Mouse (Mus musculus): Measurements from ENCODE around the gene Rinl. TPM values are rescaled to one million over a fixed set of nuclear protein-coding genes. Genes with fewer than 3 reads are reported as not detected.
A peak's percentile ranks its signal among the peaks of the same experiment; 100 is the strongest.

The Rinl gene
- total RNA-seq (2022): 1 to 10 TPM; 1.9 to 4.4 (median 2.8) TPM

DNA sequence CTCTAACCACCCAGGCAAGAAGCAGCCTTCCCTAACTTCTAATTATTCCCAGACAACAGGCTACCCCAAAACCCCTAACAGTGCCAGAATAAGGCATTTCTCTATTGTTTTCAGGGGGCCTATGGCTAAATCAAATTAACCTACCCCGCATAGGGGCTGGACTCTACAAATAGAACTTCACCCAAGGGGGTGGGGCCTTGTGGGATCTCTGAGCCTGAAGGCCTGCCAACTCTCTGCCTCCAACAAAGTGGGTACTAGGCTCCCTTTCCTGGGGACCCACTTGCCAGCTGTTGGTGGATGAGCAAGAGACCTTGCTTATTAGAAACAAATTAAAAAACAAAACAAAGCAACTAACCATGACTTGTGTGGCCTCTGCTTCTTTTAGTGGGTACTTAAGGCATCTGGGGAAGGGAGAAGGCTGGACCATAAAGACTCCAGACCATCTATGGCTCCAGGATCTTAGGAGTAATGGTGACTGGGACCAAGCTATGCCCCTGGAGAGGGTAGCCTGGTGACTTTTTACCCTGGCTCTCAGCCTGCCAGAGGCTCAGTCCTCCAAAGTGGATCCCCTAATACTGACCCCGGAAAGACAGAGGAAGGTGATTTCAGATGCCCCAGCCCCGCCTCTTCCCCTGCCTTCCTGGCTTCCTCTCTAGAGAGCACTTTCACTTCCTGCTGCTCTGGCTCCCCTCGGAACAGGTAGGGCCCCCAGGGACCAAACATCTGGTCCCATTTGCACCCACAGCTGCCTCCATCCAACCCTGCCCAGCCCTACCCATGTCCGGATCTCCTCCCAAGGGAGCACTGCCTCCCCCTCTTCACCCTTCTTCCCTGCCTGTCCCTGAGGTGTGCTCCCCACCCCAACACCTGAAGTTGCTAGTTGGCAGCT, at the start of gene Rinl:
Gene Rinl, plus strand, starts transcription at position 663 of the 889 bp plus-strand sequence.
- no peak for DNase-seq

DNA sequence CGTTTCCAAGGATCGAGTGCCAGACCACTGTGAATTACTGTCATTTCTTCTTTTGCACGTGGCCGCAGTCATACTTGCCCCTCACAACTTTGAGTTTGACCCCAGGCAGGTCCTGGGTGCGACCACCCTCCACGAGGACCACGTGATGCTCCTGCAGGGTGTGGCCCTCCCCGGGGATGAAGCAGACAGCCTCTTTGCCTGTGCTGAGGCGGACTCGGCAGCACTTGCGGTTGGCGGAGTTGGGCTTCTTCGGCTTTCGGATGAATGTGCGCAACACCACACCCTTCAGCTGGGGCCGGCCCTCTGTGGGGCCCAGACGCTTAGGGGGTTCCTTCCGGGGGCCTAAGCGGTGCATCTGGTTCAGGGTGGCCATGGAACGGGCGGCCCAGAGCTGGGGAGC, 48.9 kb upstream of the Rinl start:
- DNase-seq: no peak

DNA sequence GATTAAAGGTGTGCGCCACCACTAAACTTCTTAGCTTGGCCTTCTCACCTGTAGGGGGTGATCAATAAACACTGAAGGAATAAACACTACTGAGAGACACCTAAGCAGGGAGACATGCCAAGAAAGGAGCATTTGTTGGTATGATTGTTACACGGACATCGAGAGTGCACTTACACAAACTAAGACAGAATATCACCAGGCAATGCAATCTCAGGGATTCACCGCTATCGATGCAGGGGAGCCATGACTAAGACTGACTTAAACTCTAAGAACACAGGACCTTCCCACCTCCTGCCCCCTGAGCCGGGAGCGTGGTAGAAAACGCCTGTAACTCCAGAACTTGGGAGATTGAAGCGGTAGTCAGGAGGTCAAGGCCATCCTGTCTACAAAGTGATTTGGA, 47.8 kb upstream of the Rinl start:
- DNase-seq: no peak

DNA sequence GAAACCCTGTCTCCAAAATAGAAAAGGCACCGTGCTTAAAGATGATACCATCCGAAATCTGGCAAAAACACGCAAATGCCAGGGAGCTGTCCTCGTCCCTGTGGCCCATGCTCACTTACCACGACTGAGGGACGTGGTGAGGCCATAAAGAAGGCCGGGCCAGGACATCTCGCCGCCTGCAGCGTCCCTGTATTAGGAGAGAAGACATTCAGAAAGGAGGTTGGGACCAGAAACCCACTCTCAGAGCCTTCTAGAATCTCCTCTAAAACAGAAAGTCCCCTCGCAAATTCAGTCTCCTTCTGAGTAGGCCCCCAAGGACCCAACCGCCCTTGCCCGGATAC, 47.4 kb upstream of the Rinl start:
- no peak for DNase-seq

DNA sequence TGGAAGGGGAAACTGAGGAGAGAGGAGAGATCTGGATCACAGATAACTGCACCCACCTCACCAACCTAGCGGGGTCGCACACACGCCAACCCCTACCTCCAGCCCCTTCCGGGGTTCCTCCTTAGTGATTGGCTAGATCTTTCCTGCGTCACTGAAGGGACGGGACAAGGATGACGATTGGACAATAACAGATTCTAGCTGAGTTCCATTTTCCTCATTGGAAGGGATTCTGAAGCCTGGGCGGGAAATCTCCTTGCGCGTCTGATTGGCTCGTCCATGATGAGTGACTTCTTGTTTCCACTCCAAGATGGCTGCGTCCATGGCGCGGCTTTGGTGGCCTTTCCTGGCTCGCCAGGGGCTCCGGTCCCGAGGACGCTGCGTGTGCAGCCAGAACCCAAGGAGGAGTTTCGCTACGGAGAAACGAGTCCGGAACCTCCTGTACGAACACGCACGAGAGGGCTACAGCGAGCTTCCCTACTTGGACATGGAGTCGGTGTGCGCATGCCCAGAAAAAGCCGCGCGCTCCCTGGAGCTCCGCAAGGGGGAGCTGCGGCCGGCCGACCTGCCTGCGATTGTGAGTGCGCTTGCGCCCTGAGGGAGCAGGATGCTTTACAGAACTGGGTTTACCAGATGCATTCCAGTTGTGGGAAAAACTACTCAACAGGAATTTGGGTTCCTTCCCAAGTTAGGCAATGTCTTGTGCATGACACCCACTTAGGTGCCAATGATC, 46.9 kb upstream of the Rinl start, which contains the start of the genes Mrps12 and Sars2:
Gene Mrps12, minus strand, starts transcription at position 112 of the 730 bp plus-strand sequence.
Gene Sars2, plus strand, starts transcription at position 284 of the 730 bp plus-strand sequence.
- peak; percentile 96 for DNase-seq

DNA sequence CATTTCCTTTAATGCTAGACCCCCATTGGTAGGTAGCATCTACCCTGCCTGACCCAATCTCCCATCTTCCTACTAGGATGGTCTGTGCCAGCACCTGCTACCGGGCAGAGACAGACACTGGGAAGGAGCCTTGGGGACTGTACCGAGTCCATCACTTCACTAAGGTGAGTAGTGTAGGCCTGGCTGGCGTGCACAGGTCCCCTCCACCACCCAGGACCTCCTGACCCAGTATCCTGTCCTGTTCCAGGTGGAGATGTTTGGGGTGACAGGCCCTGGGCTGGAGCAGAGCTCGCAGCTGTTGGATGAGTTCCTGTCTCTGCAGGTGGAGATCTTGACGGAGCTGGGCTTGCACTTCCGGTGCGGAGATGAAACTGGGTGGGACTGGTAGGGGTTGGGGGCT, 38.8 kb upstream of the Rinl start:
- no peak for DNase-seq

DNA sequence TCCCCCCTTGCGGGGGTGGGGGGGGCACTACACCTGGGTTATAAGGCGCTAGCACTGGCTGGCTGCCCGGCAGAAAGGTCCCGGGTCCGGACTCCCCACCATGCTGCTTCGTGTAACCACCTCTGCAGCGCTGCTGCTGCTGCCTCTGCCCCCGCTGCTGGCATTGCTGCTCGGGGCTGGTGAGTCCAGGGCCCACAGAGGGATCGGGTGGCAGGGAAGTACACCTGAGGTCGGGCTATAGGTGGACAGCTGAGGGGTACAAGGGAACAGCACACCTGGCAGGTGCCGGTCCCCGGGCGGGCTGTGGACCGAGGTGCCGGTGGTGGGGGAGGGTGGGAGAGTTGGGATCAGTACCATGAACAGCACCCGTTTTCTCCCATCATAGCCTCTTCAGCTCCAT, 32.7 kb upstream of the Rinl start, which contains the start of gene Ccer2:
Gene Ccer2, plus strand, starts transcription at position 96 of the 400 bp plus-strand sequence.
- DNase-seq: no peak

DNA sequence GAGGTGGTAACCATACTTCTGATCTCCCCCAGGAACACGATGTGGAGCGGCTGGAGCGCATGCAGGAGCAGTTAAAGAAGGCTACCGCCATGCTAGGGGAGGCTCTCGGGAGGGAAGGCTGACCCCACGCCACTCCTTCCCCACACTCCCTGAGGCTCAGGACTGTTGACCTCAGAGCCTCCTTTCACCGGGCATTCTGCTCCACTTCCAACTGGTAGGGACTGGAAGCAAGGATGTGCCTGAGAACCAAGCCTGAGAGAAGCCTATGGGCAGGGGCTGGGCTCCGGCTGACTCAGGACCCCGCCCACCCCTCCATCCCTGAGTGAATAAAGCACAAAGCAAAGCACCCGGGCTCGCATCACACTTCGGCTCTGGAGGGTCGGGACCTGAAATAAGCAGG, 30.1 kb upstream of the Rinl start:
- no peak for DNase-seq

DNA sequence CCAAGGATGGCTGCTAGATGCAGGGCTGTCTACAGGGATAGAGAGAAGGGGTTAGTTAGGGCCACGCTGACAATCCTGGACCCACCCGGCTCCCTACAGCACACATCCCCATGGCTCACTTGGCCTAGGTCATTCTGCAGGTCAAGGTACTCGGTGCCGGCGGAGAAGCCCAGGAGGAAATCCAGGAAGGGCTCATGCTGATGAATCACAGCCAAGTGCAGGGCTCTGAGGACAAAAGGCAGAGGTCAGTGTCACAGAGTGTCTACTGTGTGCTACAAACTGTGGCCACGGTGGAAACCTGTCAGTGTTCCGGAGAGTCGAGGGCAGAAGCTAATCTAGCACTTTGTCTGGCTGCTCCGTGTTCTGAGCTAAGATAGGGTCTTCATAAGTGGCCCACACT, 26.9 kb upstream of the Rinl start:
- peak; percentile 52 for DNase-seq

DNA sequence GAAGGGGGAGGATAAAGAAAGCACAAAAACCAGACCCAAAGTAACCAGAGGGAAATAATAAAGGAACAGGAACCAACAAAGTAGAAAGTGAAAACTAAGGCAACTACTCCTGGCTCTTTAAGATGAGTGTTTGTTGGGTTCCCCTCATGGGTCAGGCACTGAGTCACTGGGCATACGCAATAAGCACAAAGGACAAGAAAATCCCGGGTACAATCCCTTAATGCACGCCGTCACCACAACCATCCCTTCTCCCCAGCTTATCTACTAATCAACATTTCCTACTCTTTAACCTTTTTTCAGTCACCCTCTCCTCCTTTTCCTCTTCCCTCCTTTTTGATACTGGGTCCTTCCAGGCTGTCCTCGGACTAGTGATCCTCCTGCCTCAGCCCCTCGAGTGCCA, 23.6 kb upstream of the Rinl start:
- DNase-seq: no peak

DNA sequence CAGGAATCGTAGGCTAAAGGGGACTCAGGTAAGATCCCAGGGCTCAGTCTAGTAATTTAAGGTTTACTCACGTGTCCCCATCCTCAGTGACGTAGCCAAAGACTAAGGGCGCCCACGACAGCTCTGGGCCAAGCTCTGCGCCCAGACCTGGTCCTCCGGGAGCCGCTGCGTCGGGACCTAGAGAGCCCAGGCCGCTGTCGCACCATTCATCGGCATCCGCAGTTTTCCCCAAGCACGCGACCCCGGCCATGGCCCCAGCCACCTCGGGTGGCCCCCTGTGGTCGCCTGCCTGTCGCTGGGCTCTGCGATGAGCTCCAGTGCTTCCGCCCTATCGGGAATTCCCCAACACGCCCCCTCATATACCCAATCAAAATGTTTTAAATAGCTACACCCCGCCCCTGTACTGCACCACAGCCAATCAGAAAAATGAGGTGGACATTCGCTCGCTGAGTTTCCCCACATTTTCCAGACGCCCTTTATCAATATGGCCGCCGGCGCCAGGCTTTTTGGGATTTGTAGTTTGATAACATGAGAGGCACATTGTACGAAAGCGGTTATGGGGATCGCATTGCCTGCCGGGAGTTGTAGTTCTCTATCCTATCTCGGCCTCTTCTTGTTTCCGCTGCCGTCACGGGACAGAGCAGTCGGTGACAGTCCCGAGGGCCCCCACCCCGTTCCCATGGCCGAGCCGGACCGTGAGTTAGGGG, 22.4 kb upstream of the Rinl start, which contains the start of gene Sirt2:
Gene Sirt2, plus strand, starts transcription at position 563 of the 707 bp plus-strand sequence.
- DNase-seq: peak; percentile 99

DNA sequence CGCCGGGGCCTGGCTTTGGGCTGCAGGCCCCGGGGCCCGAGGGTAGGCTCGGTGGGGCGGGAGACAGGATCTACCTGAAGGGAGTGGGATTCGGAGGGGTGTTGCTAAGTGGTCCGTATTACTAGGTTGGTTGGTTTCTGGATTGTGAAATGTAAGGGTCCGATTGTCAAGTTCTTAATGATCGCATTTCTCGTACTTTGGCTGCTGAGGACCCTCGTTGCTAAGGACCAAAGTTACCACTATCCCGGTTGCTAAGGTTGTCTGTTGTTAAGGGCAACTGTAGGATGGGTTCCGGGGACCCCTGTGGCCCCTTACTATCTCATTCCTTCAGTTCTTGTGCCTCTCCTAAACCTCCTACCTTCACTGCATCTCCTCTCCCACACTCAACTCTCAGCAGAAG, 21.9 kb upstream of the Rinl start:
- DNase-seq: no peak

DNA sequence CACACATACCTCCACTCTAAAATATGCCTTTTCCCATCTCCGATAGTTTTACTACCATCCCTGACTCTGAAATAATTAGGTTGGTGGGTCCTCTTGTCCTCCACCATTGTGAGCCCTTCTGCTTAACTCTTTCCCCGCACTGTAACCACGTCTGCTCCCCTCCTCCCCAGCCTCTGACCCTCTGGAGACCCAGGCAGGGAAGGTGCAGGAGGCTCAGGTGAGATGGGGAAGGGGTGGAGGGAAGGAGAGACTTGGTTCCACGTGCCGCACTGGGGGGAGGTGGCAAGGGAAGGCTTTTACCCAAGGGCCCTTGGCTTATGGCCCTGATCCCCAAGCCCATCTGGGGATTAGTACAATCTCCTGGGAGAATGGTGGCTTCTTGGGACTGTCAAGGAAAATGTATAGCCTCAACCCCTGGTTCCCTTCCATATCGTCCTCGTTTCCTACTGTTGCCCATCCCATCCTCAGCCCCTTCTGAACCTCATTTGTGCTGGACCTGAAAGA, 21.3 kb upstream of the Rinl start, which contains the start of gene Nfkbib:
Gene Nfkbib, minus strand, starts transcription at position 51 of the 504 bp plus-strand sequence.
- DNase-seq: no peak

DNA sequence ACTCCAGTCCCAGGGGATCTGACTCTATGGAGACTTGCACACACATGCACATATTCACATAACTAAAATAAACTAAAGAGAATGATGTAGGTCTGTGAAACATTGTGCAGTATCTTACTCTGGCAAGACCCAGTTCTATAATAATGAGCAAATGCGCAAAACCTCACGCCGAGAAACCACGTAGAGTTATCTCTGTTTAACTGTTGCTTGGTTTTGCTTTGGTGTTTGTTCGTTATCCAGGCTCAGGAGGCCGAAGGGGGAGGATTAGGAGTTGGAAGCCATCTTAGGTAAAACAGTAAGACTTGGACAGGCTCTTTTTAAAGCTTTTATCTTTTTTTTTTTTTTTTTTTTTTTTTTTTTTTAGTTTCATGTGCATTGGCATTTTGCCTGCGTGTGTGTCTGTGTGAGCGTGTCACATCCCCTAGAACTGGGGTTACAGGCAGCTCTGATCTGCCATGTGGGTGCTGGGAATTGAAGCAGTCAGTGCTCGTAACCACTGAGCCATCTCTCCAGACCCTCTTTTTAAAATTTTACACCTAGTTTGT, 19.3 kb upstream of the Rinl start:
- no peak for DNase-seq

DNA sequence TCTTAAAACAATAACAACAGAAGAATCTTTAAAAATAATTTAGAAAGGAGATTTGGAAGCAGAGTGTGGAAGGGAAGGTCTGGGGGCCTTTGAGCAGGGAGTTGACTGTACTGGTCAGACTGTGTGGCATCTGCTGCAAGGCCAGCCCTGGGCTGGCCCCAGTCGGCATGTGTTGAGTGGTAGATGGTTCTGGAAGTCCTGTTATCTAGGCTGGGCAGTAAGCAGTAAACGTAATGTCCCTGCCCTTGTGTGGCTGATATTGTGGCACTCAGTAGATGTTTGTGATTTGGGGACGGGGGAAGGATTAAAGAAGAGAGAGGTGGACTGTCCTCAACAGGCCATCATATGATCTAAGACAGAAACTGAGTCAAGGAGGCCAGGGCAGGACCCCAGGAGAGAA, 18.5 kb upstream of the Rinl start:
- no peak for DNase-seq

DNA sequence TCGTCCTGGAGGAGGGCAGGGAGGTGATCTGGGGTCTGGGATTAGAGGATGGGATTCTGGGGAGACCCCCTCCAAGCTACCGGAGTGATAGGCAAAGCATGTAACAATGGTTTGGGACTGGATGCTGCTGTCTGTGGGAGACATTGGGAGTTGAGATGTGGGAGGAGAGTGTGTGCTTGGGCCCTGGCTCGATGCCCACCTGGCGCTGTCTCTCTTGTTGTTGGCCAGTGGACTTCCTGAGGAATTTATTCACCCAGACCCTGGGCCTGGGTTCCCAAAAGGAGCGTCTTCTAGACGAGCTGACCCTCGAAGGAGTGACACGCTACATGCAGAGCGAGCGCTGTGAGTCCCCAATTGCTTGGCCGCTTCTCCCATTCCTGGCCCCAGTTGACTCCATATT, 16.9 kb upstream of the Rinl start:
- no peak for DNase-seq

DNA sequence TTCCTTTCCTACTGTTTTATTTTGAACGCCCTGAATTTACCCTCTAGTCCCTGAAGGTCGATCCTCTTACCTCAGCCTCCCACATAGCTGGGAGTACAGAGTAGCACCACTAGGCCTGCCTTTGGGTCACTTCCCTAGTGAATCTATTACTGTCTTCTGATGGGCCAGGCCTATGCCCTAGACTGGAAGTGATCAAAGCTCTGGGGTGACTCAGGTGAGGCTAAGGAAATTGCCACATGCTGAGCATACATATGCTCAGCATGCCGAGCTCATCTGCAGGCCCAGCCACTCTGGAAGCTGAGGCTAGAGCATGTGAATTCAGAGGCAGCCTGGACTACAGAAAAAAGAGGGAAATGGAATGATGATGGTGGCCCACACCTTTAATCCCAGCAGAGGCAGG, 15.6 kb upstream of the Rinl start:
- no peak for DNase-seq

DNA sequence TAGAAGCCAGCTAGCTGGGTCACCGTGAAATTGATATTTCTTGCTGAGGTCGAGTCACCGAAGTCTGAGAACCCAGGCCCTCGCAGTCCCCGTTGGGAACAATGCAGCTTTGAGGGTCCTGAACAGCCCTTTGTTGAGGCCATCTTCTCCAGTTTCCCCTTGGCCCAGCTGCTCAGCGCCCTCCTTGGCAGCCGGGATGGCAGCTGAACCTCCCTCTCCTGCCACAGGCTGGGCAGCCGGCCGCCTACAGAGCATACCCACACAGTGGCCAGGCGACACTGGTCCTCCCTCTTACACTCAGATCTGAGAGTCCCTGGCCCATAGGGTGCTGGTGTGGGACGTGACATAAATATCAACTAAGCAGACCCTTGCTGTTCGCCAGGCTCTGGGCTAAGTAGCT, 14.6 kb upstream of the Rinl start:
- no peak for DNase-seq

DNA sequence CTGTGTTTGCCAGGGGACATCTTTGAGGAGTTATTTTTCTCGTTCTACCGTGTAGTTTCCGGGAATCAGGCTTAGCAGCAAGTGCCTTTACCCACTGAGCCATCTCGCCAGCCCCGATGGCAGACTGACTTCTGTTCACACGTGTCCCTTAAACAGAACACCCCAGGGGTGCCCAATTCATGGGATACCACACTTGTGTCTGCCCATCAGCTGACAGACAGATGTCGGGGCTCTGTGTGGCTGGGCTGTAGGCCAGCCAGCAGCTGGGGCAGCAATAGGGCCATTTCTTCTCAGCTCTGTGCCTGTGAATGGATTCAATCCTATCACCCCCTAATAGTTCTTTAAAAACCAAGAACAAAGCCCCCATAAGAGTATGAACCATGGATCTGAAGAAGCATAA, 13.6 kb upstream of the Rinl start:
- DNase-seq: no peak

DNA sequence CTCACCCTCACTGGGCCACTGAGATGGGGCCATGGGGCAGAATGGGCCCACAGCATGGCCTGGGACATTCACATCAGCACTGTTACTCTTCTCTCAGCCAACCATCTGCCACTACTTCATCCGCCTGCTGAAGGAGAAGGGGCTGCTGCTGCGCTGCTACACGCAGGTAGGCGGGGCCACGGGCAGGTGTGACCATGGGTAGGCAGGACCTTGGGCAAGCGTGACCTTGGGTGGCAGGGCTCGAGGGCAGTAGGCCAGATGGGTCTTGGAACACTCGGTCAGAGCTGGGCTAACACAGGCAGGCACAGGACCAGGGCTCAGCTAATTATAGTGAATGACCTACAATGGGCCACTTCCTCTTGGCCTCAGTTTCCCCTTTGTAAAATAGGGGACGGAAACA, 9.9 kb upstream of the Rinl start:
- no peak for DNase-seq

DNA sequence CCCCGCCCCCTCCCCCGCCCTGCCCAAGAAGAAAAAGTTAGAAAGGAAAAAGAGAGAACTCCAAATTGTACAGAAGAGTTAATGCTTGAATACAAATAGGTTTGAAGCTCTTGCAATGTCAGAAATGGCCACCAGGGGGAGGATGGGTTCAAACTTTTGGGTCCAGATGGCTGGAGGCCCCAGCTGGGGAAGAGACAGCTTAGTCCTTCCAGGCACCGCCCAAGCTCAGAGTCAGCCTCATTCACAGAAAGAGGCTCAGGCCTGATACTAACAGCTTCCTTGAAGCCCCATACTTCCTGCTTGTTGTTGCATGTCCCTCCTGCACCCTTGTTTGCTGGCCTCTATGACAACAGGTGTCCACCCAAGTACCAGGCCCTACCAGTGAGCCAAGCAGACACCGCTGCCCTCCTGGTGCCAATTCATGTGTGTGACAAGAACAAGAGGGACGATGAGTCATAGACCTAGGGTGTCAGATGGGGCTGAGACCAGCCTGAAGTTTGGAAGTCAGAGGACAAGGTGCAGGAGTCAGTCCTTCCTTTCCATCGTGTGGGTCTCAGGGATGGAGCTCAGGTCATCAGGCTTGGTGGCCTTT, 8.6 kb upstream of the Rinl start:
- peak; percentile 69 for DNase-seq

DNA sequence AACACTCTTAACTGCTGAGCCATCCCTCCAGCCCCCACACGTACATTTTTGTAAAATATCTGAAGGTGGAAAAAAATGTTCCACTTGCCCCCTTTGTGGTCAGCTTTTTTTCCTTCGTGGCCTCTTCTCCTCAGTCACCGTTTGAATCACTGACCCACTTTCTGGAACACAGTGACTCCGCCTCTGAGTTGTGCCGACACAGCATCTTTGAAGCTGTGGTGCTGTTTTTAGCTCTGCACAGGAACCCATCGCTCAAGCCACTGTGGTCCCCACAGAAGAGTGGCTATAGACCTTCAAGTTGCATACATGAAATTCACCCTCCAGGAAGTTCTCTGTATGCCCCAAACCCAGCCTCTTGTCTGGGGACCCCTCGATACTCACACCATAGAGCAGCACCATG, 7.9 kb upstream of the Rinl start:
- no peak for DNase-seq
